In the genomic region with DNA sequence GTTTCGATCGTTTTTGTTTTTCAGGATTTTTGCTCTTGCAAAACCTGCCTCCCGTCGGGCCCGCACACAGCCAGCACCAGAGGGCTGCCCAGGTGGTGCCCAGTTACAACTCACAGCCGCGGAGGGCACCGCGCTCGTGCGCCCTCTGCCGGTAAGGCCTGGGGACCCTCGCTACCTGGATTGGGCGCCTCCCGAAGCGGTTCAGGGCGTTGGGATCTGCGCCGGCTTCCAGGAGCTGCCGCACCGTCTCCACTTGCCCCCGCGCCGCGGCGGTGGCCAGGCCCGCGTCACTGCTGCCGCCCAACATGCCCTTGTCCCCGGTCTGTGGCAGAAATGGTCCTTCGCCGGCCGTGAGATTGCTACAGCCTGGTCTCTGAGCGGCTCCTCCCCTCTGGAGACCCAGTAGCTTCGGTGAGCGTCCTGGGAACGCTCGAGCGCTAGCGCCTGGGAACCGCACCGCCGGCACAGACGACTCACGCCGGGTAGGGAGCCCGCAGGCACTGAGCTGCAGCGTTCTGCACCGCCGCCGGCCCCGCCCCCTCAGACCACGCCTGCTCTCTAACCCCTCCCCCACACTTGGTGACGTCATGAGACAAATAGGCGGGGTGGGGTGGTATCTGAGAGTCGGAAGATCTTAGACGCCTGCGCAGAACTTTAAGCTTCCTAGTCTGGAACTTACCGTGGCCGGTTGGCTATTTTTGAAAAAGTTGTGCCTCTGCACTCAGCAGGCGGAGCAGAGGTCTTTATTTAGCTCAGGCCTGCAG, we compare ENCODE assay signal across 8 mouse cellular contexts. TPM values are rescaled to one million over a fixed set of nuclear protein-coding genes. Genes with fewer than 3 reads are reported as not detected.
DNase-seq lines count a peak whose midpoint lies in the region; ATAC-seq and TF ChIP-seq lines count a peak whose summit lies in the region.

Gene Cdkn2b (minus strand): TSS at position 549 of the 764 bp plus-strand sequence.

- H3K27me3 ChIP-seq in MEL (ENCODE audit: control insufficient read depth in 1 of 2, insufficient read depth in 2 of 2, low read length in 2 of 2): no peaks in the 10 kb centered on the region
- peaks cover 82% of the 10 kb centered on the region for H3K27me3 ChIP-seq in forebrain, postnatal 0 days (ENCODE audit: insufficient read depth, low read length)
- H3K27me3 ChIP-seq in liver, postnatal 0 days (ENCODE audit: insufficient read depth, low read length): peaks cover 52% of the 10 kb centered on the region
- H3K27me3 ChIP-seq in neural tube, embryonic 14.5 days (ENCODE audit: control insufficient read depth, insufficient read depth, low read length): peaks cover 79% of the 10 kb centered on the region

- H3K4me2 ChIP-seq in forebrain, postnatal 0 days (ENCODE audit: low read depth): peak within 1 kb of the TSS; percentile 60
- peak within 1 kb of the TSS; percentile 95 for H3K4me2 ChIP-seq in liver, postnatal 0 days (ENCODE audit: low read depth, low read length)
- peak within 1 kb of the TSS; percentile 49 for H3K4me2 ChIP-seq in neural tube, embryonic 14.5 days (ENCODE audit: low read depth, low read length)

- peak; percentile 66 to 97 (median 85) for TF ChIP-seq CTCF in MEL (IDR thresholded peaks at IDR 0.05 in 2 of 3, conservative IDR thresholded peaks at IDR 0.05 in 1 of 3; ENCODE audit: control insufficient read depth in 1 of 3, insufficient read depth in 1 of 3, low read depth in 2 of 3, low read length in 3 of 3, poor library complexity in 1 of 3, severe bottlenecking in 1 of 3)
- peak; percentile 71 for TF ChIP-seq CTCF in forebrain, postnatal 0 days (IDR thresholded peaks at IDR 0.05; ENCODE audit: low read depth)
- TF ChIP-seq CTCF in liver, postnatal 0 days (IDR thresholded peaks at IDR 0.05; ENCODE audit: low read depth): peak; percentile 82

- peak; percentile 84 for ATAC-seq in forebrain, postnatal 0 days
- ATAC-seq in liver, postnatal 0 days: peak; percentile 95
- ATAC-seq in neural tube, embryonic 14.5 days (ENCODE audit: low read depth): peak; percentile 92

- peak within 1 kb of the TSS; percentile 75 for H3K27ac ChIP-seq in MEL (ENCODE audit: control insufficient read depth, low read depth, low read length)
- H3K27ac ChIP-seq in forebrain, postnatal 0 days (ENCODE audit: low read depth, low read length): no peak within 1 kb of the TSS
- no peak within 1 kb of the TSS for H3K27ac ChIP-seq in liver, postnatal 0 days (ENCODE audit: low read depth)
- H3K27ac ChIP-seq in neural tube, embryonic 14.5 days (ENCODE audit: low read depth, low read length): no peak within 1 kb of the TSS

- peak; percentile 69 to 72 for TF ChIP-seq POLR2A in MEL (IDR thresholded peaks at IDR 0.05; ENCODE audit: control insufficient read depth in 1 of 2, insufficient read depth in 1 of 2, low read depth in 1 of 2, low read length in 2 of 2, poor library complexity in 1 of 2)

- DNase-seq in MEL (ENCODE audit: low read depth, low spot score): peak; percentile 97
- DNase-seq in cerebellum, adult 8-10 months: peak; percentile 40
- peak; percentile 65 for DNase-seq in forebrain, postnatal 0 days
- DNase-seq in heart, postnatal 25 days (ENCODE audit: low spot score): peak; percentile 83
- DNase-seq in layer of hippocampus, adult 11-12 months (ENCODE audit: low spot score): peak; percentile 86
- peak; percentile 84 for DNase-seq in liver, postnatal 0 days
- peak; percentile 96 for DNase-seq in testis, postnatal 10 days (ENCODE audit: low spot score)

- H3K79me2 ChIP-seq in MEL (ENCODE audit: control insufficient read depth, insufficient read depth, low read length, poor library complexity): peaks cover 1% of the 10 kb centered on the region; the same call in 1 of the 2 replicates

- peaks cover 2 to 5% of the 10 kb centered on the region in 2 experiments; a peak in 2 of 4 replicates for H3K4me1 ChIP-seq in MEL (ENCODE audit: control insufficient read depth in 1 of 2, insufficient read depth in 2 of 2, low read length in 2 of 2)
- no peaks in the 10 kb centered on the region for H3K4me1 ChIP-seq in forebrain, postnatal 0 days (ENCODE audit: insufficient read depth)
- peaks cover 6% of the 10 kb centered on the region for H3K4me1 ChIP-seq in liver, postnatal 0 days (ENCODE audit: insufficient read depth)
- no peaks in the 10 kb centered on the region for H3K4me1 ChIP-seq in neural tube, embryonic 14.5 days (ENCODE audit: control insufficient read depth, insufficient read depth, low read length)

- WGBS in forebrain, postnatal 0 days: 2% methylated on average over 61 of the region's 61 CpGs
- under 1% methylated on average over 50 of the region's 61 CpGs for WGBS in liver, postnatal 0 days (ENCODE audit: insufficient replicate concordance)
- WGBS in neural tube, embryonic 14.5 days: under 1% methylated on average over 61 of the region's 61 CpGs

- TF ChIP-seq EP300 in MEL (IDR thresholded peaks at IDR 0.05; ENCODE audit: low read depth in 1 of 2, low read length in 2 of 2): 0 out of 4 replicates have a peak, but pooled peaks of 1 of the 2 experiments have one; percentile 15
- TF ChIP-seq EP300 in liver, postnatal 0 days (IDR thresholded peaks at IDR 0.05; ENCODE audit: low read depth): no peak

- TF ChIP-seq RAD21 in MEL (IDR thresholded peaks at IDR 0.05; ENCODE audit: low read depth, low read length): peak; percentile 48

- peak within 1 kb of the TSS; percentile 74 to 81 for H3K4me3 ChIP-seq in MEL (ENCODE audit: control insufficient read depth in 1 of 2, insufficient read depth in 1 of 2, low read depth in 2 of 2, low read length in 2 of 2)
- H3K4me3 ChIP-seq in forebrain, postnatal 0 days (ENCODE audit: low read depth, low read length): peak within 1 kb of the TSS; percentile 36
- H3K4me3 ChIP-seq in liver, postnatal 0 days (ENCODE audit: low read depth, low read length): peak within 1 kb of the TSS; percentile 59
- H3K4me3 ChIP-seq in neural tube, embryonic 14.5 days (ENCODE audit: low read depth, low read length): peak within 1 kb of the TSS; percentile 35

- intact Hi-C loops in heart, postnatal 25 days (cut with DNase I): loop anchor here (1.0 kb wide), 1 partner anchor 15 kb away; no protein-coding TSS in a partner anchor

- H3K9me3 ChIP-seq in MEL (replicated peaks; ENCODE audit: insufficient read depth, low read length): no peaks in the 10 kb centered on the region
- H3K9me3 ChIP-seq in forebrain, postnatal 0 days (ENCODE audit: low read length): no peaks in the 10 kb centered on the region
- no peaks in the 10 kb centered on the region for H3K9me3 ChIP-seq in liver, postnatal 0 days (ENCODE audit: low read length)
- H3K9me3 ChIP-seq in neural tube, embryonic 14.5 days (ENCODE audit: control insufficient read depth, low read length): no peaks in the 10 kb centered on the region

- H3K36me3 ChIP-seq in MEL (ENCODE audit: control insufficient read depth in 1 of 2, insufficient read depth in 2 of 2, low read length in 2 of 2): peaks cover 3 to 8% of the 10 kb centered on the region in 2 experiments
- no peaks in the 10 kb centered on the region for H3K36me3 ChIP-seq in forebrain, postnatal 0 days (ENCODE audit: insufficient read depth)
- H3K36me3 ChIP-seq in liver, postnatal 0 days (replicated peaks; ENCODE audit: insufficient read depth, low read length): no peaks in the 10 kb centered on the region
- H3K36me3 ChIP-seq in neural tube, embryonic 14.5 days (ENCODE audit: control insufficient read depth, insufficient read depth, low read length): no peaks in the 10 kb centered on the region

- H3K9ac ChIP-seq in MEL (ENCODE audit: control insufficient read depth, low read depth, low read length, poor library complexity, severe bottlenecking): peak within 1 kb of the TSS; percentile 80
- H3K9ac ChIP-seq in forebrain, postnatal 0 days: peak within 1 kb of the TSS; percentile 14; the same call in 1 of the 2 replicates
- peak within 1 kb of the TSS; percentile 42 for H3K9ac ChIP-seq in liver, postnatal 0 days (replicated peaks)
- no peak within 1 kb of the TSS for H3K9ac ChIP-seq in neural tube, embryonic 14.5 days (replicated peaks; ENCODE audit: low read depth, low read length)

TF ChIP-seq in MEL, 35 proteins besides CTCF, POLR2A, EP300 and RAD21 (continues in another document):
- TF ChIP-seq MXI1 (IDR thresholded peaks at IDR 0.05; ENCODE audit: low read depth, low read length): peak; percentile 89
- no peak for TF ChIP-seq E2F4 (IDR thresholded peaks at IDR 0.05; ENCODE audit: borderline replicate concordance, low read depth, low read length)
- peak; percentile 66; the same call in 1 of the 2 replicates for TF ChIP-seq ELF1 (IDR thresholded peaks at IDR 0.05; ENCODE audit: low read depth, low read length)
- TF ChIP-seq MAX (IDR thresholded peaks at IDR 0.05; ENCODE audit: low read length): peak; percentile 52
- no peak for TF ChIP-seq BHLHE40 (IDR thresholded peaks at IDR 0.05; ENCODE audit: borderline replicate concordance, low read depth, low read length)
- TF ChIP-seq TBP (IDR thresholded peaks at IDR 0.05; ENCODE audit: low read depth, low read length): peak; percentile 59; the same call in 1 of the 2 replicates
- TF ChIP-seq GATA1 (IDR thresholded peaks at IDR 0.05; ENCODE audit: low read depth, low read length): no peak
- TF ChIP-seq ZC3H11A (IDR thresholded peaks at IDR 0.05; ENCODE audit: low read depth, low read length): peak; percentile 54
- peak; percentile 70 for TF ChIP-seq HCFC1 (IDR thresholded peaks at IDR 0.05; ENCODE audit: low read depth, low read length)
- peak; percentile 61 for TF ChIP-seq TCF12 (IDR thresholded peaks at IDR 0.05; ENCODE audit: low read depth, low read length)
- no peak for TF ChIP-seq RCOR1 (IDR thresholded peaks at IDR 0.05; ENCODE audit: low read depth, low read length)
- peak; percentile 76 for TF ChIP-seq SMC3 (IDR thresholded peaks at IDR 0.05; ENCODE audit: low read depth, low read length)
- TF ChIP-seq NRF1 (IDR thresholded peaks at IDR 0.05; ENCODE audit: insufficient read depth, low read depth, low read length, poor library complexity, severe bottlenecking): peak; percentile 76
- TF ChIP-seq NELFE (IDR thresholded peaks at IDR 0.05; ENCODE audit: low read depth, low read length): peak; percentile 59
- peak; percentile 87 for TF ChIP-seq MAZ (IDR thresholded peaks at IDR 0.05; ENCODE audit: low read depth, low read length)
- TF ChIP-seq MEF2A (IDR thresholded peaks at IDR 0.05; ENCODE audit: extremely low read depth, insufficient replicate concordance, low read depth, low read length, poor library complexity, severe bottlenecking): 0 out of 2 replicates have a peak, but pooled peaks have one; percentile 50

RNA-seq across cellular contexts. Expression of gene Cdkn2b, which starts in this region (rescaled TPM):
- total RNA-seq in MEL (2012; rRNA removed): 2.5 and 3.2 TPM in 2 replicates
- polyA plus RNA-seq in MEL (2012; ENCODE audit: insufficient read depth in 1 of 2, insufficient read length in 2 of 2, low read depth in 1 of 2, low replicate concordance in 2 of 2, missing spikeins in 1 of 2): 1 to 10 TPM in 1 of 2 experiments, not detected in 1; 1.9 TPM
- 0.54 and 1.5 TPM in 2 replicates for total RNA-seq in forebrain, postnatal 0 days (2014; rRNA removed)
- 2.0 and 2.3 TPM in 2 replicates for polyA plus RNA-seq in forebrain, postnatal 0 days (2015; fragmentation: Nextera tagmentation; extraction: Ambion mirVana)
- total RNA-seq in heart, postnatal 25 days (2021): under 1 TPM; 0.65 to 0.87 TPM
- not detected in 2 replicates for polyA plus RNA-seq in liver, postnatal 0 days (2015; fragmentation: Nextera tagmentation; extraction: Ambion mirVana)
- polyA plus RNA-seq in neural tube, embryonic 14.5 days (2014; fragmentation: Nextera tagmentation; extraction: Ambion mirVana): 0.29 and 0.63 TPM in 2 replicates

Comparison
In these comparisons a context has a peak if more than half of its experiments do, and no peak if none do; other contexts are left out.
1. Peak in DNase-seq in heart, postnatal 25 days; RNA of the gene not detected or under 1 TPM.
2. Peak in DNase-seq, ATAC-seq, H3K4me3 ChIP-seq, H3K9ac ChIP-seq and H3K4me2 ChIP-seq in liver, postnatal 0 days; RNA of the gene not detected or under 1 TPM.
3. Peak in ATAC-seq, H3K4me3 ChIP-seq and H3K4me2 ChIP-seq in neural tube, embryonic 14.5 days; RNA of the gene not detected or under 1 TPM.
4. DNase-seq: peak in every context shown above with its lines; median percentile 97 in MEL; 96 in testis, postnatal 10 days; 86 in layer of hippocampus, adult 11-12 months; 84 in liver, postnatal 0 days; 83 in heart, postnatal 25 days; 65 in forebrain, postnatal 0 days; 40 in cerebellum, adult 8-10 months.